Mouse (Mus musculus): ENCODE measurements around the gene Cd3eap. TPM values are rescaled to one million over a fixed set of nuclear protein-coding genes. Genes with fewer than 3 reads are reported as not detected.

Cd3eap gene
- total and polyA plus RNA-seq, 3 experiments = 14.4 to 36.9 (median 22.6) TPM

- Histone ChIP-seq H3K27me3 (replicated peaks) (peaks cover 28% of the 10 kb centered on the region), H3K4me2 (ENCODE audit: insufficient read depth, low read depth, poor library complexity, severe bottlenecking) (peak overlapping the region; percentile 63; the same call in 1 of the 2 replicates), H3K4me1 (ENCODE audit: control insufficient read depth in 1 of 2, insufficient read depth in 2 of 2) (peaks cover 8 to 31% of the 10 kb centered on the region in 2 experiments; a peak in 3 of 4 replicates), H3K9ac (ENCODE audit: insufficient read depth, low read depth) (no peak overlapping the region), H3K4me3 (replicated peaks in 1 of 3; ENCODE audit: low read depth in 2 of 3, low read length in 2 of 3, poor library complexity in 1 of 3) (peak overlapping the region in 1 of 3 experiments; percentile 73), H3K27ac (ENCODE audit: insufficient read depth, low read depth) (no peak overlapping the region), H3K9me3 (replicated peaks; ENCODE audit: low read length) (peaks cover 4% of the 10 kb centered on the region), H3K79me2 (replicated peaks; ENCODE audit: control insufficient read depth, extremely low read depth, insufficient read depth, poor library complexity, severe bottlenecking) (peaks cover 8% of the 10 kb centered on the region), H3K36me3 (replicated peaks in 1 of 2; ENCODE audit: control insufficient read depth in 1 of 2, insufficient read depth in 1 of 2, low read length in 1 of 2) (peaks cover 27 to 49% of the 10 kb centered on the region in 2 experiments)
- in situ Hi-C loops (cut with MboI; ENCODE audit: low pct_ligation_motif_present, low pct_unique_long_range_greater_than_20kb, low sequenced_read_pairs) = loop anchor here (10.0 kb wide), 1 partner anchor 193 kb away; the partner anchor contains the start of gene Gipr
- DNase-seq (ENCODE audit: extremely low read depth) = no peak
- dilution Hi-C loops (cut with MboI; ENCODE audit: extremely low pct_ligation_motif_present, extremely low pct_unique_long_range_greater_than_20kb, low sequenced_read_pairs) = no loop called here
- no peak for TF ChIP-seq JUN (IDR thresholded peaks at IDR 0.05; ENCODE audit: insufficient read depth, low read depth, low read length)
- no peak for TF ChIP-seq MAZ (IDR thresholded peaks at IDR 0.05; ENCODE audit: low read depth, low read length)
- TF ChIP-seq ZKSCAN1 (IDR thresholded peaks at IDR 0.05; ENCODE audit: borderline replicate concordance, low read depth, low read length) = no peak
- no peak for TF ChIP-seq TCF12 (IDR thresholded peaks at IDR 0.05; ENCODE audit: low read depth, low read length)
- TF ChIP-seq NRF1 (IDR thresholded peaks at IDR 0.05; ENCODE audit: low read depth, low read length) = no peak
- no peak for TF ChIP-seq POLR2AphosphoS2 (IDR thresholded peaks at IDR 0.05; ENCODE audit: low read depth, low read length)
- no peak for TF ChIP-seq ETS1 (conservative IDR thresholded peaks at IDR 0.05; ENCODE audit: low read depth, low read length)
- no peak for TF ChIP-seq JUND (conservative IDR thresholded peaks at IDR 0.05; ENCODE audit: low read depth, low read length)
- TF ChIP-seq HCFC1 (IDR thresholded peaks at IDR 0.05; ENCODE audit: low read depth, low read length) = no peak
- TF ChIP-seq MEF2A (IDR thresholded peaks at IDR 0.05; ENCODE audit: borderline replicate concordance, low read depth, low read length) = no peak
- TF ChIP-seq KAT2A (IDR thresholded peaks at IDR 0.05; ENCODE audit: insufficient replicate concordance, low read length) = no peak
- TF ChIP-seq UBTF (IDR thresholded peaks at IDR 0.05; ENCODE audit: low read depth, low read length) = no peak
- TF ChIP-seq POLR2A (IDR thresholded peaks at IDR 0.05; ENCODE audit: low read depth, low read length) = no peak
- no peak for TF ChIP-seq EP300 (IDR thresholded peaks at IDR 0.05; ENCODE audit: low read length)
- no peak for TF ChIP-seq MXI1 (IDR thresholded peaks at IDR 0.05; ENCODE audit: low read depth, low read length)
These were observed 1.6 kb downstream of the Cd3eap start for GRCm38 (mm10) chr7:19357381-19358375.

GRCm38 (mm10) chr7:19356311-19356710 lies 3.0 kb downstream of the Cd3eap start:
- DNase-seq (ENCODE audit: extremely low read depth) = no peak
- H3K36me3 ChIP-seq (replicated peaks in 1 of 2; ENCODE audit: control insufficient read depth in 1 of 2, insufficient read depth in 1 of 2, low read length in 1 of 2) = peaks cover 30 to 62% of the 10 kb centered on the region in 2 experiments
- in situ Hi-C loops (cut with MboI; ENCODE audit: low pct_ligation_motif_present, low pct_unique_long_range_greater_than_20kb, low sequenced_read_pairs) = loop anchor here (10.0 kb wide), 1 partner anchor 192 kb away; the partner anchor contains the start of gene Gipr
- peaks cover 14% of the 10 kb centered on the region for H3K27me3 ChIP-seq (replicated peaks)
- dilution Hi-C loops (cut with MboI; ENCODE audit: extremely low pct_ligation_motif_present, extremely low pct_unique_long_range_greater_than_20kb, low sequenced_read_pairs) = no loop called here
- H3K27ac ChIP-seq (ENCODE audit: insufficient read depth, low read depth) = no peak overlapping the region
- H3K4me2 ChIP-seq (ENCODE audit: insufficient read depth, low read depth, poor library complexity, severe bottlenecking) = no peak overlapping the region
- H3K4me1 ChIP-seq (ENCODE audit: control insufficient read depth in 1 of 2, insufficient read depth in 2 of 2) = peaks cover 8 to 31% of the 10 kb centered on the region in 2 experiments; a peak in 3 of 4 replicates
- no peak overlapping the region for H3K9ac ChIP-seq (ENCODE audit: insufficient read depth, low read depth)
- no peak for TF ChIP-seq ZMIZ1 (IDR thresholded peaks at IDR 0.05; ENCODE audit: low read depth, low read length)
- peaks cover 4% of the 10 kb centered on the region for H3K9me3 ChIP-seq (replicated peaks; ENCODE audit: low read length)
- H3K79me2 ChIP-seq (replicated peaks; ENCODE audit: control insufficient read depth, extremely low read depth, insufficient read depth, poor library complexity, severe bottlenecking) = peaks cover 8% of the 10 kb centered on the region
- no peak overlapping the region for H3K4me3 ChIP-seq (replicated peaks in 1 of 3; ENCODE audit: low read depth in 2 of 3, low read length in 2 of 3, poor library complexity in 1 of 3)
